Mouse (Mus musculus): ENCODE measurements around the gene Hap1. TPM values are rescaled to one million over a fixed set of nuclear protein-coding genes. Genes with fewer than 3 reads are reported as not detected.

Gene Hap1
- total RNA-seq, 2 experiments from 2014 or later = 169 to 174 TPM

- no peak for DNase-seq (ENCODE audit: low spot score in 2 of 2)
- Histone ChIP-seq H3K4me3 (peak overlapping the region; percentile 95), H3K27ac (peak overlapping the region; percentile 88)
- TF ChIP-seq CTCF (conservative IDR thresholded peaks at IDR 0.05) = peak; percentile 66
Observed at GRCm38 (mm10) chr11:100396886-100397599, 41.1 kb upstream of the Hap1 start.

GRCm38 (mm10) chr11:100395861-100396631 lies 40.1 kb upstream of the Hap1 start:
- Histone ChIP-seq H3K4me3 (peak overlapping the region; percentile 95), H3K27ac (peak overlapping the region; percentile 88)
- no peak for DNase-seq (ENCODE audit: low spot score in 2 of 2)
- TF ChIP-seq CTCF (conservative IDR thresholded peaks at IDR 0.05) = peak; percentile 18; the same call in 1 of the 2 replicates

GRCm38 (mm10) chr11:100395200-100395599 lies 39.3 kb upstream of the Hap1 start:
- Histone ChIP-seq H3K27ac (peak overlapping the region; percentile 88), H3K4me3 (peak overlapping the region; percentile 95)
- no peak for DNase-seq (ENCODE audit: low spot score in 2 of 2)
- TF ChIP-seq CTCF (conservative IDR thresholded peaks at IDR 0.05) = no peak

- Histone ChIP-seq H3K4me3 (no peak overlapping the region), H3K27ac (peak overlapping the region; percentile 88)
- DNase-seq (ENCODE audit: low spot score in 2 of 2) = no peak
- TF ChIP-seq CTCF (conservative IDR thresholded peaks at IDR 0.05) = no peak
Observed at GRCm38 (mm10) chr11:100394353-100395074, 38.6 kb upstream of the Hap1 start.

- DNase-seq (ENCODE audit: low spot score in 2 of 2) = no peak
Observed at GRCm38 (mm10) chr11:100393733-100394132, 37.8 kb upstream of the Hap1 start.

GRCm38 (mm10) chr11:100392958-100393357 lies 37.0 kb upstream of the Hap1 start:
- TF ChIP-seq CTCF (conservative IDR thresholded peaks at IDR 0.05) = no peak
- no peak for DNase-seq (ENCODE audit: low spot score in 2 of 2)
- no peak overlapping the region for H3K4me3 ChIP-seq
- H3K27ac ChIP-seq = peak overlapping the region; percentile 53; the same call in 1 of the 2 replicates

More at GRCm38 (mm10) chr11:100393733-100394132, 37.8 kb upstream of the Hap1 start:
- Histone ChIP-seq H3K4me3 (no peak overlapping the region), H3K27ac (peak overlapping the region; percentile 20; the same call in 1 of the 2 replicates)
- TF ChIP-seq CTCF (conservative IDR thresholded peaks at IDR 0.05) = no peak

GRCm38 (mm10) chr11:100391884-100392345 lies 36.0 kb upstream of the Hap1 start:
- DNase-seq (ENCODE audit: low spot score in 2 of 2) = no peak
- Histone ChIP-seq H3K4me3 (no peak overlapping the region), H3K27ac (no peak overlapping the region)
- no peak for TF ChIP-seq CTCF (conservative IDR thresholded peaks at IDR 0.05)

GRCm38 (mm10) chr11:100391081-100391883 lies 35.4 kb upstream of the Hap1 start:
- Histone ChIP-seq H3K27ac (peak overlapping the region; percentile 84), H3K4me3 (no peak overlapping the region)
- peak; percentile 58 for TF ChIP-seq CTCF (conservative IDR thresholded peaks at IDR 0.05)
- DNase-seq (ENCODE audit: low spot score in 2 of 2) = no peak

GRCm38 (mm10) chr11:100389931-100390445 lies 34.1 kb upstream of the Hap1 start:
- no peak for TF ChIP-seq CTCF (conservative IDR thresholded peaks at IDR 0.05)
- Histone ChIP-seq H3K27ac (peak overlapping the region; percentile 84), H3K4me3 (no peak overlapping the region)
- no peak for DNase-seq (ENCODE audit: low spot score in 2 of 2)

- H3K4me3 ChIP-seq = no peak overlapping the region
- no peak for TF ChIP-seq CTCF (conservative IDR thresholded peaks at IDR 0.05)
- H3K27ac ChIP-seq = peak overlapping the region; percentile 55; the same call in 1 of the 2 replicates
- no peak for DNase-seq (ENCODE audit: low spot score in 2 of 2)
Observed at GRCm38 (mm10) chr11:100388588-100388987, 32.7 kb upstream of the Hap1 start.

- Histone ChIP-seq H3K4me3 (no peak overlapping the region), H3K27ac (peak overlapping the region; percentile 55; the same call in 1 of the 2 replicates)
- DNase-seq (ENCODE audit: low spot score in 2 of 2) = no peak
- no peak for TF ChIP-seq CTCF (conservative IDR thresholded peaks at IDR 0.05)
Observed at GRCm38 (mm10) chr11:100387589-100388375, 31.9 kb upstream of the Hap1 start.
